Mouse (Mus musculus) adrenal gland, postnatal 36 days (tissue): ENCODE results near the gene Rps27rt. TPM values are rescaled to one million over a fixed set of nuclear protein-coding genes. Genes with fewer than 3 reads are reported as not detected.
"Not testable (repeated sequence)": the region's sequence is repeated elsewhere in the genome, so short reads cannot be mapped to it uniquely, and the experiment has no call there.

Source experiments
- DNase-seq, 2 experiments: peaks; one replicate each; pipeline ENCODE4 v3.0.0; 2021; ENCODE audit warnings: mixed read lengths in 1 of 2
- total RNA-seq, 2 experiments: library from RNA; stranded (reverse); gene quantifications; 2 replicates each; pipeline ENCODE4 v1.2.3; 2021

Rps27rt gene
- total RNA-seq, 2 experiments from 2014 or later, result 43.6 to 64.4 TPM

- no peak for DNase-seq
Observed at GRCm38 (mm10) chr9:114985741-114986140, 3.2 kb upstream of the Rps27rt start.

- DNase-seq, result no peak
Observed at GRCm38 (mm10) chr9:114979969-114980368, 2.6 kb downstream of the Rps27rt start.

DNA sequence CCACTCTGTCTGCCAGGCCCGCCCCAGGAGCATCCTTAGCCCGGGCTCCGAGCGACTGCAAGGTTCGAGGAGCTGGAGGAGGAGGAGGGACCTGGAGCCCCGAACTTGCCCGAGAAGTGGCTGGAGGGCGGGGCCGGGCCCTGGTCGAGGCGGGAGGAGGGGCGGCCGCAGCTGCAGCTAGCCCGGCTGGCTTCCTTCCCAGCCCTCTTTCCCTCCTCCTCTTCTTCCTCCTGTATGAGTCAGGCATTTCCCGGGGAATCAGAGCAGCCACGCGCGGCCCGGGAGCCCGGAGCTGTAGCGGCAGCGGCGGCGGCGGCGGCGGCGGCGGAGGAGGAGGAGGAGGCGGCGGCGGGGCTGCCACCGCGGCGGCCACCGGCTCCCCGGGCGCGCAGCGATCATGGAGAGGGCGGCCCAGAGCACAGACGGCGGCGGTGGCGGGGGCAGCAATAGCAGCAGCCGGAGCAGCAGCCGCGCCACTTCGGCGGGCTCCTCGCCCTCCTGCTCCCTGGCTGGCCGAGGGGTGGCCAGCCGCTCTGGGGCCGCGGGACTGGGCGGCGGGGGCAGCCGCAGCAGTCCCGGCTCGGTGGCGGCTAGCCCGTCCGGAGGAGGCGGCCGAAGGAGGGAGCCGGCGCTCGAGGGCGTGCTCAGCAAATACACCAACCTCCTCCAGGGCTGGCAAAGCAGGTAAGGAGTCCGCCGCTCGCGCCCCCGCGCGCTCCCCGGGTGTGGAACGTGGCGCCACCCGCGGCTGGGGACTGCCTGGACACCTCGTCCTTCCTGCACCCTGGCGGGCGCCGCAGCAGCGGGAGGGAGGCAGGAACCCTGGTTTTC lies 4.0 kb downstream of the Rps27rt start, which contains the start of gene Osbpl10:
Gene Osbpl10, plus strand, starts transcription at position 289 of the 831 bp plus-strand sequence.
- DNase-seq, result peak; percentile 89 to 90

- DNase-seq, result no peak
Observed at GRCm38 (mm10) chr9:114977461-114978280, 4.9 kb downstream of the Rps27rt start.

DNA sequence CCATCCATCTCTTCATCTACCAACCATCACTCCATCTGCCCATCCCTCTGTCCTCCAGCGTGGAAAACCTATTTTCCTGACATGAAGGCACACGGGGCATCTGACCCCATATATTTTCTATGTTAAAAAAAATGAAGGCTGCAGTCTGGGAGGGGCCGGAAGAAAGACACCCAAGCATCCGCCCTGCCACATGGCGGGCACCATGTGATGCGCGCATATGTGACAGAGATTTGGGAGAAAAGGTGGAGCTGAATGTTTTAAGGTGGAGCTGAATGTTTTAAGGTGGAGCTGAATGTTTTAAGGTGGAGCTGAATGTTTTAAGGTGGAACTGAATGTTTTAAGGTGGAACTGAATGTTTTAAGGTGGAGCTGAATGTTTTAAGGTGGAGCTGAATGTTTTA lies 16.3 kb downstream of the Rps27rt start:
- DNase-seq, result not testable (repeated sequence)

- DNase-seq, result no peak
Observed at GRCm38 (mm10) chr9:114964093-114964492, 18.4 kb downstream of the Rps27rt start.

GRCm38 (mm10) chr9:114960844-114961243 lies 21.7 kb downstream of the Rps27rt start:
- no peak for DNase-seq

- DNase-seq, result peak in 1 of 2 experiments; percentile 13
Observed at GRCm38 (mm10) chr9:114960043-114960789, 22.3 kb downstream of the Rps27rt start.

GRCm38 (mm10) chr9:114956945-114957344 lies 25.6 kb downstream of the Rps27rt start:
- DNase-seq, result peak in 1 of 2 experiments; percentile 36

DNA sequence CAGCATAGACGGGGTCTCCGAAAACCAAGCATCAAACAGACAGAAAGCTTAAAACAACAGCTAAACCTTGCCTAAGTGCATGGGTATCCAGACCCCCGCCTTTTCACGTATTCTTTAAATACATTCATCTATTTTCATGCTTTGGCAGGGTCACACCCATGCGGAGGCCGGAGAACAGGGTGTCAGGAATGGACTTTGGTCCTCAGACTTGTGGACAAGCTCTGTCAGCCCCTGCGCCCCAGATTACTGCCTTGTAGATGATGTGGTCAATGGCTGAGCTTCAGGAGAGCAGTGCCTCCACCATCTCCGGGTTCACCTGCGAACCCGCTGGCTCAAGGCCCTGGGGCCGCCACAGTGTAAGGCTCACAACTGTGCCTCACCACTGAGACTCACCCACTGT lies 27.2 kb downstream of the Rps27rt start:
- DNase-seq, result no peak

GRCm38 (mm10) chr9:114952866-114953265 lies 29.7 kb downstream of the Rps27rt start:
- DNase-seq, result peak in 1 of 2 experiments; percentile 22

GRCm38 (mm10) chr9:114948395-114948794 lies 34.1 kb downstream of the Rps27rt start:
- peak; percentile 55 to 66 for DNase-seq

DNA sequence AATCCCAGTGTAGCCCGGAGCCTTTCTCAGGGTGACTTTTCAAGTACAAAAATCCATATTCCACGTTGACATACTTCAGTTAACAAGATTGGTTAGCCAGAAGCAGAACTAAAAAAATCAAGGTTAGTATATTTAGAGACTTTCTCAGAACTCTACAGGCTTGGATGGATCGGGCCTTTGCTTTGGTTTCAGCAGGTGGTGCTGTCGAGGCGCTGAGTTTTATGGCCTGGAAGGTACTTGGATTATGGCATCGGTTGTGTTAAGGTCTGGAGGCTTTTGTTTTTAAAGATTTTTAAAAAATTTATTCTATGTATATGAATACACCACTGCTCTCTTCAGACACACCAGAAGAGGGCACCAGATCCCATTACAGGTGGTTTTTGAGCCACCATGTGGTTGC lies 37.0 kb downstream of the Rps27rt start:
- peak in 1 of 2 experiments; percentile 5 for DNase-seq

DNA sequence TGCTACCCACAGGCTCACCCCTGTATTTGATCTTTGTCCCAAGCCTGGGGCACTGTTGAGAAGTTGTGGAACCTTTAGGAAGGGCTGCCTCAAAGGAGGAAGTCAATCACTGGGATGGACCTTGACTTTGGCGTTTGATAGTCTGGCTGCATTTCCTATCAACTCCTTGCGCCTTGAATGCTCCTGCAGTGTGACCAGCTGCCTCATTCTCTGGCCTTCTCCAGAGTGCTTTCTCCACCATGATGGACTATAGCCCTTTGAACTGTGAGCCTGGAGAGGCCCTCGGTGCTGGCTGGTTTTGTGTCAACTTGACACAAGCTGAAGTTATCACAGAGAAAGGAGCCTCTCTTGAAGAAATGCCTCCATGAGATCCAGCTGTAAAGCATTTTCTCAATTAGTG lies 37.9 kb downstream of the Rps27rt start:
- no peak for DNase-seq

DNA sequence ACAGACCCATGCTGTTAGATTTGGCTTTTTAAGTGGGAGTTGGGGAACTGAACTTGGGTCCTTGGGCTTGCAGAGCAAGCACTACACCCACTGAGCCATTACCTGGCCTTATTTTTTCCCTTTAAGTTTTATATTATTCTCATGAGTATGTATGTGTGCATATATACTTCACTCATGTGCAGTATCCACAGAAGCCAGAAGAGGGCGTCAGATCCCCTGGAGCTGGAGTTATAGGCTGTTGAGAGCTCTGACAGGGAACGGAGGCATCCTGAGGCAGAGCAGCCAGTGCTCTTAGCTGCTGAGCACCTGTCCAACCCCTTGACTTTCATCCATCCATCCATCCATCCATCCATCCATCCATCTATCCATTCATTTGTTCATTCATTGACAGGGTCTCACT lies 45.9 kb downstream of the Rps27rt start:
- DNase-seq, result no peak

DNA sequence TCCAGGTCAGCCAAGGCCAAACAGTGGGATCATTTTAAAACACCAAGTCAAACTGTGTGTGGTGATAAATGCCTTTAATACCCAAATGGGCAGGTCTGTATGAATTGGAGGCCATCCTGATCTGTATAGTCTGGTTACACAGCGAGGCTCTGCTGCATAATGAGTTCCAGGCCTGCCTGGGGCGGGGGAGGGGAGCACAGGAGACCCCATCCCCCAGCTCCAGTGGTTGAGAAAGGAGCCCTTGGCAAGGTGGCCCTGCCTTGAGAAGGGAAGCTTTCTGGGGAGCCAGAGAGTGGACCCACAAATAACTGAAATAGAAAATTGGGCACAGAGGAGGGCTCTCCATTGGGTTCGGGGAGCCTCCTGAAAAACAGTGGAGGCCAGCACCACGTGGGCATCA lies 47.2 kb downstream of the Rps27rt start:
- DNase-seq, result no peak

GRCm38 (mm10) chr9:114934231-114934630 lies 48.3 kb downstream of the Rps27rt start:
- no peak for DNase-seq

GRCm38 (mm10) chr9:114933723-114934171 lies 48.8 kb downstream of the Rps27rt start, which contains the start of gene Gpd1l:
Gpd1l (minus strand) TSS chr9:114933987.
- peak; percentile 100 for DNase-seq

DNA sequence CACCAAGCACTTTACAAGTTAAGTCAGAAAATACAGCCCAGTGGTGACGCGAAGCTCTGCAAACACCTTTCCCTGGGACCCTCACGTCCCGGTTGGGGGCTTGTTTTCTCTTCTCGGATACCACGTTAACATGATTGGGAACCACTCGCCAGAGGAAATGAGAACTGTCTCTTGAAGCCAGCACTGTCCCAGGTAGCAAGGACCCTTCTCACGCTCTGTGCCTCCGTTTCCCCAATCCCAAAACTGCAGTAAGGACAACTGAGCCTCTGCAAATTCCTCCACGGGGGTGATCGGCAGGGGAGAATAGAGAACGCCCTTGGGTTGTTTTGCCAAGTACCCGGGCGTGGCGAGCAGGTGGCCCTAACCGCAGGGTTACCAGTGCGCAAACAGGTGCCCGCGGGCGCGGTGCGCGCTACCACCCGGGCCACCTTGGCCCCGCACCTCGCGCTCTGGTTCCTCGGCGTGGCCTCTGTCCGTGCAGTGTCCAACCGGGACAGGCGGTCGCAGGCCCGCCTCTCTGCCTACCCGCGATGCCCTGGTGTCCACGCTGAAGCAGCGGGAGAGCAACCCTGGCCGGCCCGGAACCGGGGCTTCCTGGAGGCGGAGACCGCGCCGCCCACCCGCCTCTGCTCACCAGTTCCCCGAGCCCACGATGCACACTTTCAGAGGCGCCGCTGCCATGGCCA lies 49.4 kb downstream of the Rps27rt start:
- no peak for DNase-seq

DNA sequence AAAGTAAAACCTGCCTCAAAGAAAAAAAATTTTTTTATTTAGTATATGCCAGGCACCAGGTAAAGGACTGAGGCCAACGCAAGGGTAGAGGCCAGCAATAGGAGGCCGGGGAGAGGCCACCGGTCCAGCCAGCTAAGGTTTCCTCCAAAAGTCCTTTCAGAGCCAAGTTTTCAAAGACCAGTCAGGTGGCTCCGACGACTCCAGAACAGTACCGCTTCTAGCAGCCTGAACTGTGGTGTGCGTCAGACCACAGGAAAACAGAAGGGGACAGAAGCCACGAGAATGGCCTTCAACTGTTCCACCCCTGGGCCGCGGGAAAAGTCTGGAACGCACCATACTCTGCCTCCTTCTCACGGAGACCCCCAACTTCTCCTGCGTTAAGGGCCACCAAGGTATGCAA lies 49.9 kb downstream of the Rps27rt start:
- DNase-seq, result peak; percentile 56 to 62
